Mouse (Mus musculus): ENCODE measurements around the gene Ncam2. TPM values are rescaled to one million over a fixed set of nuclear protein-coding genes. Genes with fewer than 3 reads are reported as not detected.

Gene Ncam2
- polyA plus RNA-seq, 1 experiment from 2014 or later, result 0.11 TPM

GRCm38 (mm10) chr16:81221176-81221575 lies 20.7 kb downstream of the Ncam2 start:
- no peak for TF ChIP-seq CTCF (IDR thresholded peaks at IDR 0.05)
- no peak for TF ChIP-seq EP300 (IDR thresholded peaks at IDR 0.05)
- no peak overlapping the region for H3K27ac ChIP-seq (ENCODE audit: low read length)
- no peaks in the 10 kb centered on the region for H3K4me1 ChIP-seq (ENCODE audit: insufficient read depth, low read depth, low read length)
- no peaks in the 10 kb centered on the region for H3K27me3 ChIP-seq (replicated peaks; ENCODE audit: insufficient read depth, low read length)
- DNase-seq (ENCODE audit: low spot score), result no peak
- no peaks in the 10 kb centered on the region for H3K36me3 ChIP-seq (ENCODE audit: insufficient read depth, low read length)
- ATAC-seq, result no peak
- no peak overlapping the region for H3K4me3 ChIP-seq (ENCODE audit: low read depth, low read length)
- H3K9me3 ChIP-seq (ENCODE audit: low read length), result no peaks in the 10 kb centered on the region
- H3K9ac ChIP-seq (replicated peaks; ENCODE audit: low read depth), result no peak overlapping the region
- WGBS, result 71% methylated on average over 3 of the region's 3 CpGs
- H3K4me2 ChIP-seq (replicated peaks; ENCODE audit: low read depth, low read length), result no peak overlapping the region

- ATAC-seq (no peak), DNase-seq (ENCODE audit: low spot score) (no peak)
- Histone ChIP-seq H3K4me2 (replicated peaks; ENCODE audit: low read depth, low read length) (no peak overlapping the region), H3K36me3 (ENCODE audit: insufficient read depth, low read length) (no peaks in the 10 kb centered on the region), H3K27me3 (replicated peaks; ENCODE audit: insufficient read depth, low read length) (no peaks in the 10 kb centered on the region), H3K27ac (ENCODE audit: low read length) (no peak overlapping the region), H3K9ac (replicated peaks; ENCODE audit: low read depth) (no peak overlapping the region), H3K4me3 (ENCODE audit: low read depth, low read length) (no peak overlapping the region), H3K9me3 (ENCODE audit: low read length) (no peaks in the 10 kb centered on the region), H3K4me1 (ENCODE audit: insufficient read depth, low read depth, low read length) (no peaks in the 10 kb centered on the region)
- TF ChIP-seq EP300 (IDR thresholded peaks at IDR 0.05), result no peak
- TF ChIP-seq CTCF (IDR thresholded peaks at IDR 0.05), result no peak
- 55% methylated on average over 1 of the region's 1 CpGs for WGBS
Observed at GRCm38 (mm10) chr16:81223841-81224240, 23.3 kb downstream of the Ncam2 start.

GRCm38 (mm10) chr16:81224253-81224652 lies 23.8 kb downstream of the Ncam2 start:
- DNase-seq (ENCODE audit: low spot score) (no peak), ATAC-seq (no peak)
- H3K27me3 ChIP-seq (replicated peaks; ENCODE audit: insufficient read depth, low read length), result no peaks in the 10 kb centered on the region
- H3K9me3 ChIP-seq (ENCODE audit: low read length), result no peaks in the 10 kb centered on the region
- TF ChIP-seq CTCF (IDR thresholded peaks at IDR 0.05) (no peak), EP300 (IDR thresholded peaks at IDR 0.05) (no peak)
- H3K9ac ChIP-seq (replicated peaks; ENCODE audit: low read depth), result no peak overlapping the region
- H3K4me3 ChIP-seq (ENCODE audit: low read depth, low read length), result no peak overlapping the region
- no peak overlapping the region for H3K4me2 ChIP-seq (replicated peaks; ENCODE audit: low read depth, low read length)
- no peaks in the 10 kb centered on the region for H3K4me1 ChIP-seq (ENCODE audit: insufficient read depth, low read depth, low read length)
- H3K27ac ChIP-seq (ENCODE audit: low read length), result no peak overlapping the region
- H3K36me3 ChIP-seq (ENCODE audit: insufficient read depth, low read length), result no peaks in the 10 kb centered on the region

GRCm38 (mm10) chr16:81254875-81255274 lies 54.4 kb downstream of the Ncam2 start:
- TF ChIP-seq EP300 (IDR thresholded peaks at IDR 0.05), result no peak
- no peak for TF ChIP-seq CTCF (IDR thresholded peaks at IDR 0.05)
- H3K9ac ChIP-seq (replicated peaks; ENCODE audit: low read depth), result no peak overlapping the region
- ATAC-seq, result no peak
- DNase-seq (ENCODE audit: low spot score), result no peak
- H3K27ac ChIP-seq (ENCODE audit: low read length), result no peak overlapping the region
- no peaks in the 10 kb centered on the region for H3K9me3 ChIP-seq (ENCODE audit: low read length)
- H3K4me2 ChIP-seq (replicated peaks; ENCODE audit: low read depth, low read length), result no peak overlapping the region
- no peak overlapping the region for H3K4me3 ChIP-seq (ENCODE audit: low read depth, low read length)
- no peaks in the 10 kb centered on the region for H3K27me3 ChIP-seq (replicated peaks; ENCODE audit: insufficient read depth, low read length)
- H3K4me1 ChIP-seq (ENCODE audit: insufficient read depth, low read depth, low read length), result no peaks in the 10 kb centered on the region
- no peaks in the 10 kb centered on the region for H3K36me3 ChIP-seq (ENCODE audit: insufficient read depth, low read length)

GRCm38 (mm10) chr16:81260429-81260828 lies 59.9 kb downstream of the Ncam2 start:
- no peak for TF ChIP-seq CTCF (IDR thresholded peaks at IDR 0.05)
- WGBS, result 34% methylated on average over 2 of the region's 2 CpGs
- no peaks in the 10 kb centered on the region for H3K27me3 ChIP-seq (replicated peaks; ENCODE audit: insufficient read depth, low read length)
- H3K4me3 ChIP-seq (ENCODE audit: low read depth, low read length), result no peak overlapping the region
- ATAC-seq (no peak), DNase-seq (ENCODE audit: low spot score) (no peak)
- no peaks in the 10 kb centered on the region for H3K9me3 ChIP-seq (ENCODE audit: low read length)
- H3K36me3 ChIP-seq (ENCODE audit: insufficient read depth, low read length), result no peaks in the 10 kb centered on the region
- no peak overlapping the region for H3K4me2 ChIP-seq (replicated peaks; ENCODE audit: low read depth, low read length)
- H3K4me1 ChIP-seq (ENCODE audit: insufficient read depth, low read depth, low read length), result no peaks in the 10 kb centered on the region
- H3K9ac ChIP-seq (replicated peaks; ENCODE audit: low read depth), result no peak overlapping the region
- no peak overlapping the region for H3K27ac ChIP-seq (ENCODE audit: low read length)

GRCm38 (mm10) chr16:81273597-81274360 lies 73.3 kb downstream of the Ncam2 start:
- no peak for DNase-seq (ENCODE audit: low spot score)
- Histone ChIP-seq H3K9ac (replicated peaks; ENCODE audit: low read depth) (no peak overlapping the region), H3K27ac (ENCODE audit: low read length) (no peak overlapping the region), H3K36me3 (ENCODE audit: insufficient read depth, low read length) (no peaks in the 10 kb centered on the region), H3K4me1 (ENCODE audit: insufficient read depth, low read depth, low read length) (no peaks in the 10 kb centered on the region), H3K9me3 (ENCODE audit: low read length) (no peaks in the 10 kb centered on the region), H3K4me2 (replicated peaks; ENCODE audit: low read depth, low read length) (no peak overlapping the region), H3K27me3 (replicated peaks; ENCODE audit: insufficient read depth, low read length) (no peaks in the 10 kb centered on the region), H3K4me3 (ENCODE audit: low read depth, low read length) (no peak overlapping the region)
- no peak for ATAC-seq
- 61% methylated on average over 2 of the region's 2 CpGs for WGBS
- TF ChIP-seq EP300 (IDR thresholded peaks at IDR 0.05) (no peak), CTCF (IDR thresholded peaks at IDR 0.05) (no peak)

GRCm38 (mm10) chr16:81284241-81284640 lies 83.7 kb downstream of the Ncam2 start:
- TF ChIP-seq EP300 (IDR thresholded peaks at IDR 0.05) (no peak), CTCF (IDR thresholded peaks at IDR 0.05) (peak; percentile 43; the same call in 1 of the 2 replicates)
- Histone ChIP-seq H3K4me3 (ENCODE audit: low read depth, low read length) (no peak overlapping the region), H3K4me2 (replicated peaks; ENCODE audit: low read depth, low read length) (no peak overlapping the region), H3K9ac (replicated peaks; ENCODE audit: low read depth) (no peak overlapping the region), H3K36me3 (ENCODE audit: insufficient read depth, low read length) (no peaks in the 10 kb centered on the region), H3K27me3 (replicated peaks; ENCODE audit: insufficient read depth, low read length) (no peaks in the 10 kb centered on the region), H3K9me3 (ENCODE audit: low read length) (no peaks in the 10 kb centered on the region), H3K4me1 (ENCODE audit: insufficient read depth, low read depth, low read length) (no peaks in the 10 kb centered on the region), H3K27ac (ENCODE audit: low read length) (no peak overlapping the region)
- 31% methylated on average over 5 of the region's 5 CpGs for WGBS
- DNase-seq (ENCODE audit: low spot score) (peak; percentile 12), ATAC-seq (no peak)
